Mouse (Mus musculus): ENCODE measurements around the gene Aga. TPM values are rescaled to one million over a fixed set of nuclear protein-coding genes. Genes with fewer than 3 reads are reported as not detected.
"Not testable (repeated sequence)": the region's sequence is repeated elsewhere in the genome, so short reads cannot be mapped to it uniquely, and the experiment has no call there.

Gene Aga
- total RNA-seq (2021): 1 to 10 TPM; 7.2 to 7.4 TPM
- long read RNA-seq, experiment 1, transcript Aga-201 (9 exons, 1,181 nt): major isoform, 17 of 20 reads
- long read RNA-seq, experiment 1, partial matches to known transcripts: 0 of 20 reads
- long read RNA-seq, experiment 1, other reads (novel, unspliced or antisense): 3 of 20 reads
- long read RNA-seq, experiment 2, transcript Aga-201 (9 exons, 1,181 nt): major isoform, 9 of 10 reads
- long read RNA-seq, experiment 2, partial matches to known transcripts: 0 of 10 reads
- long read RNA-seq, experiment 2, other reads (novel, unspliced or antisense): 1 of 10 reads

- intact Hi-C loops (cut with DNase I): no loop called here
- peak; percentile 88 to 93 for DNase-seq (ENCODE audit: low spot score in 2 of 2)
These were observed at the start of gene Aga for GRCm38 (mm10) chr8:53511551-53512127. Aga (plus strand) TSS chr8:53511727.

- intact Hi-C loops (cut with DNase I): no loop called here
- DNase-seq (ENCODE audit: low spot score in 2 of 2): no peak
These were observed 22.5 kb upstream of the Aga start for GRCm38 (mm10) chr8:53489063-53489462.

GRCm38 (mm10) chr8:53496216-53496615, 15.3 kb upstream of the Aga start:
- intact Hi-C loops (cut with DNase I): no loop called here
- DNase-seq (ENCODE audit: low spot score in 2 of 2): no peak

- DNase-seq (ENCODE audit: low spot score in 2 of 2): no peak
- intact Hi-C loops (cut with DNase I): no loop called here
These were observed 14.6 kb upstream of the Aga start for GRCm38 (mm10) chr8:53496885-53497326.

- DNase-seq (ENCODE audit: low spot score in 2 of 2); intact Hi-C loops (cut with DNase I): not testable (repeated sequence)
These were observed 26.5 kb downstream of the Aga start for GRCm38 (mm10) chr8:53538049-53538448.

GRCm38 (mm10) chr8:53539585-53539984, 28.1 kb downstream of the Aga start:
- intact Hi-C loops (cut with DNase I): no loop called here
- no peak for DNase-seq (ENCODE audit: low spot score in 2 of 2)

- intact Hi-C loops (cut with DNase I): no loop called here
- no peak for DNase-seq (ENCODE audit: low spot score in 2 of 2)
These were observed 51.0 kb downstream of the Aga start for GRCm38 (mm10) chr8:53562441-53563040.

GRCm38 (mm10) chr8:53566223-53566622, 54.7 kb downstream of the Aga start:
- no peak for DNase-seq (ENCODE audit: low spot score in 2 of 2)
- intact Hi-C loops (cut with DNase I): no loop called here

Other genes starting within 250 kb of the Aga start
- under 1 TPM; 0.24 to 0.85 TPM for gene Neil3, start 127.3 kb downstream of the Aga start, total RNA-seq (2021)

Measured in left cerebral cortex, postnatal 14 days (tissue).